Mouse (Mus musculus) heart, postnatal 0 days (tissue): ENCODE data around the gene Lrrc1.

Experiments
- CTCF ChIP-seq: IDR thresholded peaks from 2 replicates; pipeline ENCODE4 v1.5.1; 2016; ENCODE audit warnings: antibody characterized with exemption, control low read depth, low read depth
- EP300 ChIP-seq: IDR thresholded peaks from 2 replicates; pipeline ENCODE4 v1.6.1; 2016; ENCODE audit warnings: antibody characterized with exemption, low read depth

- TF ChIP-seq CTCF (no peak), EP300 (no peak)
Measured at GRCm38 (mm10) chr9:77589496-77589895, 44.8 kb upstream of the Lrrc1 start.
